Mouse (Mus musculus): ENCODE measurements around the gene Aurka. TPM values are rescaled to one million over a fixed set of nuclear protein-coding genes. Genes with fewer than 3 reads are reported as not detected.

Gene Aurka
- polyA plus RNA-seq, 1 experiment from 2014 or later: 129 TPM

GRCm38 (mm10) chr2:172405011-172405410 lies 34.7 kb upstream of the Aurka start:
- 24% methylated on average over 3 of the region's 3 CpGs for WGBS (ENCODE audit: insufficient replicate concordance)
- no peaks in the 10 kb centered on the region for H3K27me3 ChIP-seq

GRCm38 (mm10) chr2:172404239-172404638 lies 33.9 kb upstream of the Aurka start:
- Histone ChIP-seq H3K4me2 (no peak overlapping the region), H3K4me3 (replicated peaks) (no peak overlapping the region), H3K27ac (replicated peaks) (no peak overlapping the region), H3K36me3 (replicated peaks) (no peaks in the 10 kb centered on the region), H3K27me3 (no peaks in the 10 kb centered on the region), H3K9ac (no peak overlapping the region), H3K4me1 (replicated peaks) (peaks cover 5% of the 10 kb centered on the region; the same call in 1 of the 2 replicates), H3K9me3 (replicated peaks) (no peaks in the 10 kb centered on the region)
- no peak for ATAC-seq (ENCODE audit: insufficient read depth)
- 48% methylated on average over 7 of the region's 7 CpGs for WGBS (ENCODE audit: insufficient replicate concordance)

More at GRCm38 (mm10) chr2:172405011-172405410, 34.7 kb upstream of the Aurka start:
- H3K4me1 ChIP-seq (replicated peaks): no peaks in the 10 kb centered on the region; the same call in 1 of the 2 replicates
- H3K9me3 ChIP-seq (replicated peaks): no peaks in the 10 kb centered on the region
- no peaks in the 10 kb centered on the region for H3K36me3 ChIP-seq (replicated peaks)
- no peak overlapping the region for H3K4me2 ChIP-seq
- H3K4me3 ChIP-seq (replicated peaks): no peak overlapping the region
- no peak for ATAC-seq (ENCODE audit: insufficient read depth)
- H3K27ac ChIP-seq (replicated peaks): no peak overlapping the region
- H3K9ac ChIP-seq: no peak overlapping the region

GRCm38 (mm10) chr2:172401116-172401825 lies 30.9 kb upstream of the Aurka start:
- Histone ChIP-seq H3K9ac (no peak overlapping the region), H3K36me3 (replicated peaks) (no peaks in the 10 kb centered on the region), H3K27ac (replicated peaks) (peak overlapping the region; percentile 68), H3K4me1 (replicated peaks) (peaks cover 12% of the 10 kb centered on the region), H3K4me3 (replicated peaks) (no peak overlapping the region), H3K27me3 (no peaks in the 10 kb centered on the region), H3K9me3 (replicated peaks) (no peaks in the 10 kb centered on the region), H3K4me2 (no peak overlapping the region)
- WGBS (ENCODE audit: insufficient replicate concordance): 22% methylated on average over 13 of the region's 13 CpGs
- peak; percentile 45 for ATAC-seq (ENCODE audit: insufficient read depth)

- WGBS (ENCODE audit: insufficient replicate concordance): 28% methylated on average over 9 of the region's 9 CpGs
- Histone ChIP-seq H3K27me3 (no peaks in the 10 kb centered on the region), H3K9ac (no peak overlapping the region), H3K27ac (replicated peaks) (no peak overlapping the region), H3K4me3 (replicated peaks) (no peak overlapping the region), H3K9me3 (replicated peaks) (no peaks in the 10 kb centered on the region), H3K36me3 (replicated peaks) (no peaks in the 10 kb centered on the region), H3K4me1 (replicated peaks) (peaks cover 12% of the 10 kb centered on the region), H3K4me2 (no peak overlapping the region)
- ATAC-seq (ENCODE audit: insufficient read depth): peak; percentile 29; the same call in 1 of the 2 replicates
Observed at GRCm38 (mm10) chr2:172399901-172400300, 29.6 kb upstream of the Aurka start.

GRCm38 (mm10) chr2:172395961-172396360 lies 25.6 kb upstream of the Aurka start:
- H3K4me3 ChIP-seq (replicated peaks): no peak overlapping the region
- 58% methylated on average over 9 of the region's 9 CpGs for WGBS (ENCODE audit: insufficient replicate concordance)
- no peak overlapping the region for H3K9ac ChIP-seq
- no peak for ATAC-seq (ENCODE audit: insufficient read depth)
- H3K9me3 ChIP-seq (replicated peaks): no peaks in the 10 kb centered on the region
- H3K36me3 ChIP-seq (replicated peaks): no peaks in the 10 kb centered on the region
- H3K27ac ChIP-seq (replicated peaks): no peak overlapping the region
- peaks cover 21% of the 10 kb centered on the region for H3K4me1 ChIP-seq (replicated peaks)
- no peak overlapping the region for H3K4me2 ChIP-seq
- H3K27me3 ChIP-seq: no peaks in the 10 kb centered on the region

GRCm38 (mm10) chr2:172394671-172395070 lies 24.3 kb upstream of the Aurka start:
- ATAC-seq (ENCODE audit: insufficient read depth): no peak
- H3K27me3 ChIP-seq: no peaks in the 10 kb centered on the region

GRCm38 (mm10) chr2:172394052-172394392 lies 23.7 kb upstream of the Aurka start:
- H3K9ac ChIP-seq: no peak overlapping the region
- peak overlapping the region; percentile 38 for H3K4me3 ChIP-seq (replicated peaks)
- ATAC-seq (ENCODE audit: insufficient read depth): no peak
- peaks cover 16% of the 10 kb centered on the region for H3K4me1 ChIP-seq (replicated peaks)
- no peaks in the 10 kb centered on the region for H3K9me3 ChIP-seq (replicated peaks)
- H3K27ac ChIP-seq (replicated peaks): no peak overlapping the region
- H3K27me3 ChIP-seq: no peaks in the 10 kb centered on the region
- H3K36me3 ChIP-seq (replicated peaks): no peaks in the 10 kb centered on the region
- H3K4me2 ChIP-seq: peak overlapping the region; percentile 50
- 46% methylated on average over 2 of the region's 2 CpGs for WGBS (ENCODE audit: insufficient replicate concordance)

More at GRCm38 (mm10) chr2:172394671-172395070, 24.3 kb upstream of the Aurka start:
- H3K27ac ChIP-seq (replicated peaks): no peak overlapping the region
- no peak overlapping the region for H3K4me3 ChIP-seq (replicated peaks)
- no peak overlapping the region for H3K4me2 ChIP-seq
- H3K36me3 ChIP-seq (replicated peaks): no peaks in the 10 kb centered on the region
- peaks cover 19% of the 10 kb centered on the region for H3K4me1 ChIP-seq (replicated peaks)
- no peak overlapping the region for H3K9ac ChIP-seq
- WGBS (ENCODE audit: insufficient replicate concordance): 48% methylated on average over 4 of the region's 4 CpGs
- H3K9me3 ChIP-seq (replicated peaks): no peaks in the 10 kb centered on the region

- Histone ChIP-seq H3K36me3 (replicated peaks) (no peaks in the 10 kb centered on the region), H3K4me1 (replicated peaks) (peaks cover 16% of the 10 kb centered on the region), H3K27ac (replicated peaks) (no peak within 1 kb of the TSS), H3K9me3 (replicated peaks) (no peaks in the 10 kb centered on the region), H3K4me3 (replicated peaks) (peak within 1 kb of the TSS; percentile 38), H3K4me2 (peak within 1 kb of the TSS; percentile 50), H3K9ac (no peak within 1 kb of the TSS), H3K27me3 (no peaks in the 10 kb centered on the region)
- ATAC-seq (ENCODE audit: insufficient read depth): peak; percentile 33
- WGBS (ENCODE audit: insufficient replicate concordance): 13% methylated on average over 13 of the region's 13 CpGs
Observed at GRCm38 (mm10) chr2:172393391-172394051, 23.2 kb upstream of the Aurka start, which contains the start of gene Cass4. TSS of gene Cass4 (plus strand) at chr2:172393794.

- 53% methylated on average over 10 of the region's 10 CpGs for WGBS (ENCODE audit: insufficient replicate concordance)
- H3K9me3 ChIP-seq (replicated peaks): no peaks in the 10 kb centered on the region
- ATAC-seq (ENCODE audit: insufficient read depth): no peak
- no peak overlapping the region for H3K27ac ChIP-seq (replicated peaks)
- no peaks in the 10 kb centered on the region for H3K36me3 ChIP-seq (replicated peaks)
- peaks cover 9% of the 10 kb centered on the region; the same call in 1 of the 2 replicates for H3K4me1 ChIP-seq (replicated peaks)
- H3K4me3 ChIP-seq (replicated peaks): no peak overlapping the region
- no peaks in the 10 kb centered on the region for H3K27me3 ChIP-seq
- H3K9ac ChIP-seq: no peak overlapping the region
- no peak overlapping the region for H3K4me2 ChIP-seq
Observed at GRCm38 (mm10) chr2:172392041-172392521, 21.7 kb upstream of the Aurka start.

GRCm38 (mm10) chr2:172390341-172390740 lies 20.0 kb upstream of the Aurka start:
- no peak overlapping the region for H3K4me2 ChIP-seq
- peaks cover 9% of the 10 kb centered on the region; the same call in 1 of the 2 replicates for H3K4me1 ChIP-seq (replicated peaks)
- WGBS (ENCODE audit: insufficient replicate concordance): 33% methylated on average over 6 of the region's 6 CpGs
- H3K27ac ChIP-seq (replicated peaks): no peak overlapping the region
- no peak for ATAC-seq (ENCODE audit: insufficient read depth)
- H3K9me3 ChIP-seq (replicated peaks): no peaks in the 10 kb centered on the region
- H3K27me3 ChIP-seq: no peaks in the 10 kb centered on the region
- H3K36me3 ChIP-seq (replicated peaks): no peaks in the 10 kb centered on the region
- H3K9ac ChIP-seq: no peak overlapping the region
- no peak overlapping the region for H3K4me3 ChIP-seq (replicated peaks)

GRCm38 (mm10) chr2:172384715-172385114 lies 14.4 kb upstream of the Aurka start:
- no peak overlapping the region for H3K9ac ChIP-seq
- no peaks in the 10 kb centered on the region for H3K9me3 ChIP-seq (replicated peaks)
- WGBS (ENCODE audit: insufficient replicate concordance): 72% methylated on average over 3 of the region's 3 CpGs
- no peaks in the 10 kb centered on the region for H3K27me3 ChIP-seq
- H3K4me1 ChIP-seq (replicated peaks): no peaks in the 10 kb centered on the region
- ATAC-seq (ENCODE audit: insufficient read depth): no peak
- peaks cover 24% of the 10 kb centered on the region for H3K36me3 ChIP-seq (replicated peaks)
- no peak overlapping the region for H3K4me2 ChIP-seq
- no peak overlapping the region for H3K27ac ChIP-seq (replicated peaks)
- H3K4me3 ChIP-seq (replicated peaks): no peak overlapping the region

Data from liver, embryonic 15.5 days (tissue).